8 mouse cellular contexts compared by ENCODE assay signal in the genomic region with DNA sequence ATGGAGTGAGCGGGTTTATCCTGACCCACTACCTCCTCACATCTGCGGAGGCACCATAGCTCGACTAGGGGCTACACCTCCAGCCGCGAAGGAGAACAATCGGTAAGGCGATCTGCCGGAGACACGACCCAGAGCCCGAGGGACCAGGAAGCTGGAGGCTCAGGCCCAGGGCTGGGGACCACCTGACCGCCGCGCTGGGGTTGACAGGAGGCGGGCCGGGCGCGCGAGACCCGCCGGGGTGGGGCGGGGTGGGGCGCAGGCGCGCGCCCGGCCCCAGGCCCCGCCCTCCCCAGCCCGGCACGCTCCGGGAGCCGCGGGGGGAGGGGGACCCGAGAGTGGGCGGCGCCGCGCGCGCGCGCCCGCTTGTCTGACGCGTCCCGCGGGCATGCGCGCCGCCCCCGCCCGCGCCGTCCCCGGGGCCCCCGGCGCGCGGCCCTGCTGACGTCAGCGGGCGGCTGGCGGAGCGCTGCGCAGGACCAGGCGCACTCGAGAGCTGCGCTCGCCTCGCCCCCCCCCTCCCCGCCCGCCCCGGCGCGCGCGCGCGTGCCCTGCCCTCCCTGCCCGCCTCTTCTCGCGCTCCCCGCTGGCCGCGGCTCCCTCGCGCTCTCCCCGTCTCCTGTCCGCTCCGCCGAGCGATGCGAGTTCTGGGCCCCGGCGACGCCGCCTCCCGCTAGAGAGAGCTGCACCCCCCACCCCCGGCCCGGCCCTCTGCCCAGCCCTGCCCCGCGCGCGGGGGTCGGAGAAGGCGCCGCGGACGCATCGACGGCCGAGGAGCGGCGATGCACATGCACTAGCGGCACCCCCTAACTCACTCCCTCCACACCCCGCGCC. TPM values are rescaled to one million over a fixed set of nuclear protein-coding genes. Genes with fewer than 3 reads are reported as not detected.
DNase-seq lines count a peak whose midpoint lies in the region; ATAC-seq and TF ChIP-seq lines count a peak whose summit lies in the region.

No protein-coding gene starts in this region.

- under 1% methylated on average over 26 of the region's 116 CpGs for WGBS in hindbrain, embryonic 15.5 days

- ATAC-seq in hindbrain, embryonic 15.5 days (ENCODE audit: low FRiP score, low read depth) = peak; percentile 91
- ATAC-seq in erythroid progenitor cell, adult 5-6 weeks (replicated peaks; ENCODE audit: low FRiP score, poor library complexity, severe bottlenecking) = no peak

- intact Hi-C loops in left cerebral cortex, adult 2 months (cut with DNase I) = loop anchor here (1.0 to 10.0 kb wide), 6 partner anchors 74 to 395 kb away; no protein-coding TSS in a partner anchor

- H3K9ac ChIP-seq in hindbrain, embryonic 15.5 days = peak overlapping the region; percentile 95

- no peaks in the 10 kb centered on the region for H3K36me3 ChIP-seq in hindbrain, embryonic 15.5 days

- peak overlapping the region; percentile 86 for H3K4me3 ChIP-seq in hindbrain, embryonic 15.5 days
- H3K4me3 ChIP-seq in left cerebral cortex, adult 2 months = peak overlapping the region; percentile 83

- DNase-seq in adipocyte (ENCODE audit: low spot score) = peak; percentile 79
- DNase-seq in cerebellum, postnatal 25 days = peak; percentile 94 to 98
- DNase-seq in gastrocnemius, adult 18-20 months (ENCODE audit: low spot score) = peak; percentile 70
- peak; percentile 93 to 94 for DNase-seq in left cerebral cortex, adult 2 months (ENCODE audit: extremely low spot score in 1 of 2, low spot score in 2 of 2)
- peak; percentile 83 to 92 for DNase-seq in lung, postnatal 4 days
- peak; percentile 90 for DNase-seq in right cerebral cortex, postnatal 25 days

- no peak for TF ChIP-seq CTCF in left cerebral cortex, adult 2 months (IDR thresholded peaks at IDR 0.05)

- H3K27ac ChIP-seq in hindbrain, embryonic 15.5 days (replicated peaks) = peak overlapping the region; percentile 99
- H3K27ac ChIP-seq in left cerebral cortex, adult 2 months = peak overlapping the region; percentile 97

- peak overlapping the region; percentile 79 for H3K4me2 ChIP-seq in hindbrain, embryonic 15.5 days

- H3K9me3 ChIP-seq in hindbrain, embryonic 15.5 days = no peaks in the 10 kb centered on the region

- no peaks in the 10 kb centered on the region for H3K27me3 ChIP-seq in hindbrain, embryonic 15.5 days

- peaks cover 27% of the 10 kb centered on the region for H3K4me1 ChIP-seq in hindbrain, embryonic 15.5 days (replicated peaks)

RNA-seq across cellular contexts. Expression of a gene that starts 0.5 kb away (rescaled TPM):
- 1 to 10 TPM; 5.3 to 6.8 TPM for total RNA-seq in gastrocnemius, adult 18-20 months (2021)
- polyA plus RNA-seq in hindbrain, embryonic 15.5 days (2015; fragmentation: Nextera tagmentation; extraction: Ambion mirVana) = 225 and 267 TPM in 2 replicates
- 100 to 1,000 TPM; 679 to 734 TPM for total RNA-seq in left cerebral cortex, adult 2 months (2021)
- 0.42 TPM in 1 of 2 replicates, not detected in the other for total RNA-seq in erythroid progenitor cell, adult 5-6 weeks (2015; ENCODE audit: low replicate concordance)
- not detected in 2 replicates for total RNA-seq in erythroid progenitor cell, adult 5-6 weeks (2017; ENCODE audit: low replicate concordance)

Comparison
In these comparisons a context has a peak if more than half of its experiments do, and no peak if none do; other contexts are left out.
1. RNA of a gene that starts 0.5 kb away (total RNA-seq): 679 to 734 TPM in left cerebral cortex, adult 2 months; 5.3 to 6.8 TPM in gastrocnemius, adult 18-20 months and 0.42 TPM in erythroid progenitor cell, adult 5-6 weeks; every median in the first group is over 10 times any median in the second.
2. Peak in every context shown above with its lines, with median percentiles within 50 percentile points of each other: DNase-seq.